Mouse (Mus musculus): ENCODE results near the gene Edc3.

- no peak for TF ChIP-seq CTCF (IDR thresholded peaks at IDR 0.05; ENCODE audit: extremely low read depth, insufficient read depth, low read length)
- TF ChIP-seq POLR2A (IDR thresholded peaks at IDR 0.05; ENCODE audit: extremely low read depth, insufficient read depth, low read length), result no peak
Observed at GRCm38 (mm10) chr9:57668277-57668676, 40.1 kb upstream of the Edc3 start.
